Mouse (Mus musculus) urinary bladder, postnatal 4 days (tissue): Measurements from ENCODE around the gene Frem2.

ENCODE experiments used
- DNase-seq, 2 experiments: peaks; one replicate each; pipeline ENCODE4 v3.0.0; 2021 to 2022; ENCODE audit warnings: low spot score in 2 of 2

The Frem2 gene

GRCm38 (mm10) chr3:53620978-53621377 is 36.2 kb downstream of the Frem2 start:
- no peak for DNase-seq

GRCm38 (mm10) chr3:53620355-53620754 is 36.8 kb downstream of the Frem2 start:
- DNase-seq: no peak

- DNase-seq: no peak
These were observed 46.0 kb downstream of the Frem2 start for GRCm38 (mm10) chr3:53611106-53611505.

- DNase-seq: no peak
These were observed 47.3 kb downstream of the Frem2 start for GRCm38 (mm10) chr3:53609851-53610250.

- no peak for DNase-seq
These were observed 57.0 kb downstream of the Frem2 start for GRCm38 (mm10) chr3:53600140-53600539.

GRCm38 (mm10) chr3:53599315-53599714 is 57.8 kb downstream of the Frem2 start:
- no peak for DNase-seq

- no peak for DNase-seq
These were observed 58.9 kb downstream of the Frem2 start for GRCm38 (mm10) chr3:53598153-53598800.

GRCm38 (mm10) chr3:53594471-53594870 is 62.7 kb downstream of the Frem2 start:
- no peak for DNase-seq

GRCm38 (mm10) chr3:53593718-53594117 is 63.4 kb downstream of the Frem2 start:
- DNase-seq: no peak

- DNase-seq: no peak
These were observed 65.1 kb downstream of the Frem2 start for GRCm38 (mm10) chr3:53592036-53592435.

- peak in 1 of 2 experiments; percentile 68 for DNase-seq
These were observed 67.0 kb downstream of the Frem2 start for GRCm38 (mm10) chr3:53590139-53590621.

GRCm38 (mm10) chr3:53583248-53583647 is 73.9 kb downstream of the Frem2 start:
- DNase-seq: no peak

GRCm38 (mm10) chr3:53580596-53581254 is 76.4 kb downstream of the Frem2 start:
- DNase-seq: no peak

GRCm38 (mm10) chr3:53579121-53579704 is 77.9 kb downstream of the Frem2 start:
- no peak for DNase-seq

GRCm38 (mm10) chr3:53576320-53577116 is 80.6 kb downstream of the Frem2 start:
- peak in 1 of 2 experiments; percentile 42 for DNase-seq

GRCm38 (mm10) chr3:53574123-53574522 is 83.0 kb downstream of the Frem2 start:
- peak in 1 of 2 experiments; percentile 46 for DNase-seq

GRCm38 (mm10) chr3:53571663-53572062 is 85.5 kb downstream of the Frem2 start:
- DNase-seq: peak in 1 of 2 experiments; percentile 17

- DNase-seq: no peak
These were observed 92.6 kb downstream of the Frem2 start for GRCm38 (mm10) chr3:53564521-53564920.

- DNase-seq: peak in 1 of 2 experiments; percentile 30
These were observed 93.4 kb downstream of the Frem2 start for GRCm38 (mm10) chr3:53563746-53564145.

- no peak for DNase-seq
These were observed 95.3 kb downstream of the Frem2 start for GRCm38 (mm10) chr3:53561813-53562212.

GRCm38 (mm10) chr3:53559056-53559455 is 98.1 kb downstream of the Frem2 start:
- DNase-seq: no peak

- DNase-seq: no peak
These were observed 98.9 kb downstream of the Frem2 start for GRCm38 (mm10) chr3:53558230-53558629.
